Mouse (Mus musculus): ENCODE data around the gene Mbl1.

DNA sequence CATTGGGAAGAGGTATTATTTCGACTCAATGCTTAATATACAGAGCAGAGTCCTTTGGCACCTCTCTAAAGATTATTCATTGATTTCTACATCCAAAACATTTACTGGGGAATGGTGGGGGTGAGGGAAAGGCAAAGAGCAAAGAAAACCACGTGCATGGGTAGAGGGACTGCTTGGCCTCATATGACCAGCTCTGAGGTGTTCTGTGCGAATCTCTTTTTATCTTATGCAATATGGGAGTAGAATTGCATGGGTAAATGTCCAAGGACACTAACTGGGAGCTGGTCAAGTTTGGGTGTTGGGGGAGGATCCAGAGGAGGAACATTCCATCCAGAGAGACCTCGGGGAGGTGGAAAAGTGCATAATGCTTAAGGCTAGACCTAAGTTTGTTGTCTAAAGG is 38.3 kb upstream of the Mbl1 start:
- no peak for TF ChIP-seq CTCF (IDR thresholded peaks at IDR 0.05; ENCODE audit: low read depth)
- no peak for TF ChIP-seq EP300 (IDR thresholded peaks at IDR 0.05; ENCODE audit: low read depth)
